Mouse (Mus musculus) olfactory bulb, adult 2 months (tissue): Measurements from ENCODE around the gene Fam81b.

ENCODE experiments used
- CTCF ChIP-seq: fragments of 200-500 bp; IDR thresholded peaks from 2 replicates; pipeline ENCODE4 v1.5.1; 2012; ENCODE audit warnings: low read depth, mild to moderate bottlenecking, low read length, moderate library complexity; ENCODE audit not compliant: insufficient read depth
- POLR2A ChIP-seq: fragments of 200-500 bp; IDR thresholded peaks from 2 replicates; pipeline ENCODE4 v1.6.1; 2012; ENCODE audit warnings: mild to moderate bottlenecking, low read depth, low read length, moderate library complexity; ENCODE audit not compliant: insufficient read depth

GRCm38 (mm10) chr13:76187651-76188050, 117.2 kb downstream of the Fam81b start:
- no peak for TF ChIP-seq POLR2A
- TF ChIP-seq CTCF = no peak
